Mouse (Mus musculus) 416B (cell line): ENCODE results near the gene Gm9733.
A peak's percentile ranks its signal among the peaks of the same experiment; 100 is the strongest.
"Not testable (repeated sequence)": the region's sequence is repeated elsewhere in the genome, so short reads cannot be mapped to it uniquely, and the experiment has no call there.

ENCODE experiments used
- DNase-seq: peaks from one replicate; pipeline ENCODE4 v3.0.0; 2011; ENCODE audit warnings: low read depth

The Gm9733 gene

GRCm38 (mm10) chr3:15332063-15332462, at the start of gene Gm9733:
Gm9733 (minus strand) TSS chr3:15332302.
- peak; percentile 51 for DNase-seq

DNA sequence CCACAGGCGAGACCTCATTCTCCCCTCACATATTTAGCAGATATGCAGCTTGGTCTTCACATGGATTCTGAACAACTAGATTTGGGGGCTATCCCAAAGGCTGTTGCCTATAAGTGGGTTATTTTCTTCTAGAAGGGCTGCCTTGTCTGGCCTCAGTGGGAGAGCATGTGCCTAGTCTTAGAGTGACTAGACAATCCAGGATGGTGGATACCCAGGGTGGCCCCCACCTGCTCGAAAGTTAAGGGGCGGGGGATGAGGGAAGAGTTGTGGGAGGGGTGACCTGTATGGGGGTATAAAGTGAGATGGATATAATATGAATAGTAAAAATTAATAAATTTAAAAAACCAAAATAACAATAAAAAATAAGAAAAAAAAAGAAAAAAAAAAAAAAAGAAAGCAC, 23.6 kb upstream of the Gm9733 start:
- not testable (repeated sequence) for DNase-seq

- DNase-seq, result not testable (repeated sequence)
Measured at GRCm38 (mm10) chr3:15350318-15350717, 18.2 kb upstream of the Gm9733 start.

DNA sequence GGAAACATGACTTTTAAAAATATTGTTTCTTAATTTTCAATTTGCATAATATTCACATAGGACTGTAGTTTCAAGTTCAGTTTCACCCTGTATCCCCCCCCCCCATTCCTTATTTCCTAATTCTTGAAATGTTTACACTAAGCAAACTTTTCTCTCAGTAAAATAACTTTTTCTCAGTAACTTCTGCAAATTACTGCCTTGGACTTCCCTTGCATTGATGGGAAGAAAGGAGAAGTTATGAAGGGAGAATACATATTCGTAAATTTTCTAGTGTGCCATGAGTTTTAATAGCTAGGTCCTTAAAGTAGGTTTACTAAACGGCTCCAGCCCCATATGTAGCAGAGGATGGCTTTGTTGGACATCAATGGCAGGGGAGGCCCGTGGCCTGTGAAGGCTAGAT, 13.5 kb upstream of the Gm9733 start:
- not testable (repeated sequence) for DNase-seq

GRCm38 (mm10) chr3:15340287-15340686, 8.2 kb upstream of the Gm9733 start:
- DNase-seq, result no peak

DNA sequence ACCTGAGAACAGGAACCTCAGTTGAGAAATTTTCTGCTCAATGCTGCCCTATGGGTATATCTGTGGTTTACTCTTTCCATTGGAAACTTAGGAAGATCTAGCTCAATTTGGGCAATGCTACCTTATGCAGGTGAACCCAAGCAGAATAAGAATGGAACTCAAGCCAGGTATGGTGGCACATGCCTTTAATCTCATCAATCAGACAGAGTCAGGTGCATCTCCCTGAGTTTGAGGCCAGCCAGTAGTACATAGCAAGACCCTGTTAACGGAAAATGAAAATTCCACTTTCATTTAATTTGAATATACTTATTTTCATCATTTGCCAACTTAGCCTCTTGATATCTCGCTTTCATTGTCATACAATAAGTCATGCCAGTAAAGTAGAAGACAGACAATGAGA, 2.1 kb upstream of the Gm9733 start:
- no peak for DNase-seq

- DNase-seq, result peak; percentile 57
Measured at GRCm38 (mm10) chr3:15331545-15331944, 557 bp downstream of the Gm9733 start.

DNA sequence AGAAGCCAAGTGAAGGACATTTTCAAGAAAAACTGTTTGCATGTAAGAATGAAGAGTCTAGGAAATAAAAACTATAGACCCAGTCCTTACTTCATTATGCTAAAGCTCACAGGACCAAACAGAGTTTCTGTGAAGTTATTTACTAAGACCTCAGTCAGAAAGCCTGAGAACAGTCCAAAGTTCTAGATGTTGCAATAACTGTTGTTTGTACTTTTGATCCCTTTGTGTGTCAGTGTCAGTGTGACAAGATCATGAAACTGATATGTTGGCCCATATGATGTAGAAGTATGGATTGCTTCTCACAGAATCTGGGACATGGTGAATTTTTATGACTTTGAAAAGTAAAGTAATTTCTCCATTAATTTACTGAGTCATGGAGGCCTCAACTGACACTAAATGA, 2.6 kb downstream of the Gm9733 start:
- DNase-seq, result no peak

DNA sequence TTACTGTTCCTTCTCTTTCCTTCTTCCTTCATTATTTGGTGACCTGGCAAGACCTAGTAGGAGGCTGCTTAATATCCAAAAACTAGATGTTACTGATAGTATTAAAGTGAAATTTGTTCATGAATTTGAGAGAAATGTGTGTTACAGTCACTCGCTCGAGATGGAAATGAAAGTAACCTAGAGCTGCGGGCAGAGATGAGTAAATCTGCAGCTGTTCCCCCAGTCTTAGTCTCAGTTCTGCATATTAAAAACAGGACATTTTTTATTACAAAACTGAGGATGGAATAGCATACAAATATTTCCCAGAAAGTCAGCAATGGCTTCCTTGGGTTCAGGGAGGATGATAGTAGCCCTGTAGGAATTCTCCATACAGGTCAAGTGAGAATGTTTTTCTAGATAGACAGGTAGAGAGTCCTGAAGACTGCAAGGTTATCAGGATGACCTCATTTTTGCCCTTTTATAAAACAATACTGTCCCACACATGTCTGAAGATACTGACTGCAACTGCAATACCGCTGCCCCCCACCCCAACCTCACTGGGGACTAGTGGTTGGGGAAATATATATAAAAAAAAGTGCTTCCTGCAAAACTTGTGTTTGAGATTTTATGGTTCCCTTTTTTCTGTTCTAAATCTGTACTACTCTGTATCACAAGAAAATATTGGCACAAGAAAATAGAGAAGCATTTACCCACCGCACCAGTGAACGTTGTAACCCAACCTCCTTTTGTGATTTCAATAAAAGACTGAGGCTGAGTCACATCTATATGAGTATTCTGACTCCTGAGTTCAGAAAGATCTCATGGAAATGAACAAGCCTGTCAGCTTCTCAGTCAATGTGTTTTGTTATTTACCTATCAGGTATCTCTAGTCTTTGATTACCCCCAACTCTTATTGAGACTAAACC, 47.4 kb downstream of the Gm9733 start:
- peak; percentile 21 for DNase-seq

DNA sequence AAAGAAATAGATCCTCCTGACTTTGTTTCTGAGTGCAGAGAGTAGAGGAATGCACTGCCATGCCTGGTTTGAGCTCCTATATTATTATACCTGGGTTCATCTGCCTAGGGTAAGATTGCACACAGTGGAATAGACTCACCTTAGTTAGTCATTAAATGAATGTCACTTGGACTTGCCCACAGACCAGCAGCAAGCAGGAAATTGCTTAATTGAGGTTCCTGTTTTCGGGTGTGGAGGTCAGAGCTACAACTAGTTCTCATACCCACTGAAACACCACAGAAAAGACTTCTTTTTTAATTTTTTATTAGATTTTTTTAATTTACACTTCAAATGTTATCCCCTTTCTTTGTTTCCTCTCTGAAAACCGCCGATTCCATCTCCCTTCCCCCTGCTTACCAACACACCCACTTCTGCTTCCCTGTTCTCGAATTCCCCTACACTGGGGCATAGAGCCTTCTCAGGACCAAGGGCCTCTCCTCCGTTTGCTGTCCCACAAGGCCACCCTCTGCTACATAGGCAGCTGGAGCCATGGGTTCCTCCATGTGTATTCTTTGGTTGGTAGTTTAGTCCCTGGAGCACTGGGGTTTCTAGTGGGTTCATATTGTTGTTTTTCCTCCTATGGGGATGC, 56.1 kb downstream of the Gm9733 start:
- peak; percentile 75 for DNase-seq

- DNase-seq, result peak; percentile 70
Measured at GRCm38 (mm10) chr3:15264450-15264849, 67.7 kb downstream of the Gm9733 start.

DNA sequence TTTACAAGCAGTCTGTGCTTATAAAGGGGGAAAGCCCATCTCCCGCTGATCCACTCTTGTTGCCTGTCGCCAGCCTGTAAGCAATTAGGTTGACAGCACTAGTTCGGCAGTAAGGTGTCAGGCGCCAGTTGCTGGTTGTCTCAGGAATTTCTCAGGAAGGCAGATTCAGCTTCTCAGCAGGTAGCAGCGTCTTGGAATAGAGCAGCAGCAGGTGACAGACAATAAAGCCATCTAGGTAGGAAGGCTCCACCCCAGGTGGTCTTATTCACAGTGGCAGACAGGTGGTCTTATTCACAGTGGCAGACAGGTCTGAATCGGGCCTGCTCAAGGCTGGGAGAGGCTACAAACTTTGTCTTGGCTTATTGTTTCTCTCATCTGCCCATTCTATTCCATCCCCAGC, 76.4 kb downstream of the Gm9733 start:
- DNase-seq, result no peak
